Mouse (Mus musculus): ENCODE measurements at regions not wholly inside any gene's neighbourhood (a gene's known extent, or its start where the extent isn't known, plus 50 kb on each side); places are given as distances from the start of the nearest gene placed in this dataset.

- DNase-seq (ENCODE audit: low read depth in 3 of 3, low spot score in 3 of 3) = no peak
- Histone ChIP-seq H3K36me3 (replicated peaks; ENCODE audit: control insufficient read depth, insufficient read depth, low read depth) (no peaks in the 10 kb centered on the region), H3K27ac (no peak overlapping the region), H3K9me3 (ENCODE audit: control insufficient read depth, low read length) (no peaks in the 10 kb centered on the region), H3K27me3 (ENCODE audit: control insufficient read depth, insufficient read depth, low read length) (no peaks in the 10 kb centered on the region), H3K4me3 (ENCODE audit: insufficient read depth in 1 of 2, low read depth in 2 of 2, low read length in 2 of 2) (no peak overlapping the region), H3K9ac (replicated peaks) (no peak overlapping the region), H3K4me1 (replicated peaks; ENCODE audit: control insufficient read depth in 2 of 2, insufficient read depth in 2 of 2, low read length in 1 of 2) (no peaks in the 10 kb centered on the region), H3K4me2 (ENCODE audit: low read depth) (no peak overlapping the region)
- no peak for TF ChIP-seq EP300 (IDR thresholded peaks at IDR 0.05; ENCODE audit: low read depth)
- TF ChIP-seq CTCF (IDR thresholded peaks at IDR 0.05; ENCODE audit: low read depth) = no peak
- 52% methylated on average over 3 of the region's 3 CpGs for WGBS (ENCODE audit: insufficient replicate concordance)
- no peak for ATAC-seq (ENCODE audit: insufficient read depth)
Measured at GRCm38 (mm10) chr3:34772035-34772434, 121.8 kb downstream of the Sox2 start.

GRCm38 (mm10) chr3:34773678-34774425, 123.6 kb downstream of the Sox2 start:
- no peak for DNase-seq (ENCODE audit: low read depth in 3 of 3, low spot score in 3 of 3)
- H3K9me3 ChIP-seq (ENCODE audit: control insufficient read depth, low read length) = no peaks in the 10 kb centered on the region
- no peak overlapping the region for H3K4me2 ChIP-seq (ENCODE audit: low read depth)
- no peak for ATAC-seq (ENCODE audit: insufficient read depth)
- no peaks in the 10 kb centered on the region for H3K27me3 ChIP-seq (ENCODE audit: control insufficient read depth, insufficient read depth, low read length)
- WGBS (ENCODE audit: insufficient replicate concordance) = 26% methylated on average over 23 of the region's 23 CpGs
- no peaks in the 10 kb centered on the region for H3K4me1 ChIP-seq (replicated peaks; ENCODE audit: control insufficient read depth in 2 of 2, insufficient read depth in 2 of 2, low read length in 1 of 2)
- H3K9ac ChIP-seq (replicated peaks) = no peak overlapping the region
- no peak overlapping the region for H3K27ac ChIP-seq
- TF ChIP-seq EP300 (IDR thresholded peaks at IDR 0.05; ENCODE audit: low read depth) (no peak), CTCF (IDR thresholded peaks at IDR 0.05; ENCODE audit: low read depth) (no peak)
- no peaks in the 10 kb centered on the region for H3K36me3 ChIP-seq (replicated peaks; ENCODE audit: control insufficient read depth, insufficient read depth, low read depth)
- H3K4me3 ChIP-seq (ENCODE audit: insufficient read depth in 1 of 2, low read depth in 2 of 2, low read length in 2 of 2) = no peak overlapping the region

- H3K4me2 ChIP-seq (ENCODE audit: low read depth) = no peak overlapping the region
- no peak overlapping the region for H3K4me3 ChIP-seq (ENCODE audit: insufficient read depth in 1 of 2, low read depth in 2 of 2, low read length in 2 of 2)
- TF ChIP-seq CTCF (IDR thresholded peaks at IDR 0.05; ENCODE audit: low read depth) (no peak), EP300 (IDR thresholded peaks at IDR 0.05; ENCODE audit: low read depth) (no peak)
- DNase-seq (ENCODE audit: low read depth in 3 of 3, low spot score in 3 of 3) (no peak), ATAC-seq (ENCODE audit: insufficient read depth) (no peak)
- no peak overlapping the region for H3K9ac ChIP-seq (replicated peaks)
- no peaks in the 10 kb centered on the region for H3K27me3 ChIP-seq (ENCODE audit: control insufficient read depth, insufficient read depth, low read length)
- 54% methylated on average over 6 of the region's 6 CpGs for WGBS (ENCODE audit: insufficient replicate concordance)
- H3K27ac ChIP-seq = no peak overlapping the region
- no peaks in the 10 kb centered on the region for H3K9me3 ChIP-seq (ENCODE audit: control insufficient read depth, low read length)
- no peaks in the 10 kb centered on the region for H3K4me1 ChIP-seq (replicated peaks; ENCODE audit: control insufficient read depth in 2 of 2, insufficient read depth in 2 of 2, low read length in 1 of 2)
- no peaks in the 10 kb centered on the region for H3K36me3 ChIP-seq (replicated peaks; ENCODE audit: control insufficient read depth, insufficient read depth, low read depth)
Measured at GRCm38 (mm10) chr3:34781770-34782169, 131.6 kb downstream of the Sox2 start.

- Histone ChIP-seq H3K4me3 (ENCODE audit: insufficient read depth in 1 of 2, low read depth in 2 of 2, low read length in 2 of 2) (no peak overlapping the region), H3K9ac (replicated peaks) (no peak overlapping the region), H3K36me3 (replicated peaks; ENCODE audit: control insufficient read depth, insufficient read depth, low read depth) (no peaks in the 10 kb centered on the region), H3K4me2 (ENCODE audit: low read depth) (no peak overlapping the region), H3K27ac (no peak overlapping the region), H3K4me1 (replicated peaks; ENCODE audit: control insufficient read depth in 2 of 2, insufficient read depth in 2 of 2, low read length in 1 of 2) (no peaks in the 10 kb centered on the region), H3K27me3 (ENCODE audit: control insufficient read depth, insufficient read depth, low read length) (no peaks in the 10 kb centered on the region), H3K9me3 (ENCODE audit: control insufficient read depth, low read length) (no peaks in the 10 kb centered on the region)
- no peak for TF ChIP-seq CTCF (IDR thresholded peaks at IDR 0.05; ENCODE audit: low read depth)
- TF ChIP-seq EP300 (IDR thresholded peaks at IDR 0.05; ENCODE audit: low read depth) = no peak
- DNase-seq (ENCODE audit: low read depth in 3 of 3, low spot score in 3 of 3) (no peak), ATAC-seq (ENCODE audit: insufficient read depth) (no peak)
- 55% methylated on average over 1 of the region's 1 CpGs for WGBS (ENCODE audit: insufficient replicate concordance)
Measured at GRCm38 (mm10) chr3:34783398-34783797, 133.2 kb downstream of the Sox2 start.

- H3K27me3 ChIP-seq (ENCODE audit: control insufficient read depth, insufficient read depth, low read length) = no peaks in the 10 kb centered on the region
- DNase-seq (ENCODE audit: low read depth in 3 of 3, low spot score in 3 of 3) = no peak
- H3K9ac ChIP-seq (replicated peaks) = no peak overlapping the region
- TF ChIP-seq EP300 (IDR thresholded peaks at IDR 0.05; ENCODE audit: low read depth) = no peak
- no peak for TF ChIP-seq CTCF (IDR thresholded peaks at IDR 0.05; ENCODE audit: low read depth)
- H3K27ac ChIP-seq = no peak overlapping the region
- no peaks in the 10 kb centered on the region for H3K4me1 ChIP-seq (replicated peaks; ENCODE audit: control insufficient read depth in 2 of 2, insufficient read depth in 2 of 2, low read length in 1 of 2)
- H3K36me3 ChIP-seq (replicated peaks; ENCODE audit: control insufficient read depth, insufficient read depth, low read depth) = no peaks in the 10 kb centered on the region
- H3K4me2 ChIP-seq (ENCODE audit: low read depth) = no peak overlapping the region
- no peak for ATAC-seq (ENCODE audit: insufficient read depth)
- H3K4me3 ChIP-seq (ENCODE audit: insufficient read depth in 1 of 2, low read depth in 2 of 2, low read length in 2 of 2) = no peak overlapping the region
- no peaks in the 10 kb centered on the region for H3K9me3 ChIP-seq (ENCODE audit: control insufficient read depth, low read length)
- WGBS (ENCODE audit: insufficient replicate concordance) = 59% methylated on average over 3 of the region's 3 CpGs
Measured at GRCm38 (mm10) chr3:34787211-34787610, 137.0 kb downstream of the Sox2 start.

Measured in liver, embryonic 14.5 days (tissue).